Mouse (Mus musculus) ovary, postnatal 14 days (tissue): ENCODE measurements around the gene Cog4.
"Not testable (repeated sequence)": the region's sequence is repeated elsewhere in the genome, so short reads cannot be mapped to it uniquely, and the experiment has no call there.

Source experiments
- DNase-seq: peaks from one replicate; pipeline ENCODE4 v3.0.0; 2022; ENCODE audit warnings: low spot score

The Cog4 gene

DNA sequence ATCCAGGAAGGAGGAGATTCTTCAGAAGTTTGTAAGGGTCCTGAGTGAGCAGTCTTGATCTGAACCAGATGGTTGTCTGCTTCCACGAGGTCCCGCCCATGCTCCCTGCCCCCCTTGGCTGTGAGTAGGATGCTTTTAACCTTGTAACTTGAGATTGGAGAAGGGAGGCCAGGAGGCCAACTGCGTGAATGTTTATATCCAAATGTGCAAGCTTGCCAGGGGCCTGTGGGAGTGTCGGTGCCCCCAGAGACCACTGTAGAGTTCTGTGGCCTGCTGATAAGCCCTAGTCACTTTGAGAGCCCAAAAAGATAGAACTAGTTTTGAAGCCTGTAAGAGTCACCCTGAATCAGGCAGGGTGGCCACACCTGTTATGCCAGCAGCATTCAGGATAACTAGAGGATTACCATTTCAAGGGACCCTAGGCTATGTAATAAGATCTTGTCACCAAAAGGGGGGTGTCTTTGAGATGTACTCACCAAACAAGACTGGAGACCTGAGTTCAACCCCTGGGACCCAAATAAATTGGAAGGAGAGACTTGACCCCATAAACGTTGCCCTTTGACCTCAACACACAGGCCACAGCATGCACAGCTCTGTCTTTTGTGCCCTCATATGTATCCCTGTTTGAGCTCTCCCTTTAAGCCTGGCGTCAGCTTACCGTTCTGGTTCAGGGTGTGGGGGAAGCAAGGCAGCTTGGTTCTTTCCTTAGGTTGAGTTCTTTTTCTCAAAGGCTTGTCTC, 75.3 kb downstream of the Cog4 start:
- no peak for DNase-seq

DNA sequence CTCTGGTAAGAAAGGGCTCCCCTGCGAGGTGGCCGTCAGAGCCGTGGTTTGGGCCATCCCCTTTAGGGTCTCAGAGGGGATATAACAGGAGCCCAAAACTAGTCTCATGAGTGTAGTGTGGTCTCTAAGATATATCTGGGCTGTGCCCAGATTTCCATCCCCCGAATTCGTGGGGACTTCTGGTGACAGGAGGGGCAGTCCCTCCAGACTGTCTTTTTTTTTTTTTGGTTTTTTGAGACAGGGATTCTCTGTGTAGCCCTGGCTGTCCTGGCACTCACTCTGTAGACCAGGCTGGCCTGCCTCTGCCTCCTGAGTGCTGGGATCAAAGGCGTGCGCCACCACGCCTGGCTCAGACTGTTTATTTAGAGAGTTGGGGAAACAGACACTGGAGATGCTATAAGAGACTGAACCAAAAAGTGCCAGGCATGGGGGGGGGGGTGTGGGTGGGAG, 79.3 kb downstream of the Cog4 start:
- no peak for DNase-seq

DNA sequence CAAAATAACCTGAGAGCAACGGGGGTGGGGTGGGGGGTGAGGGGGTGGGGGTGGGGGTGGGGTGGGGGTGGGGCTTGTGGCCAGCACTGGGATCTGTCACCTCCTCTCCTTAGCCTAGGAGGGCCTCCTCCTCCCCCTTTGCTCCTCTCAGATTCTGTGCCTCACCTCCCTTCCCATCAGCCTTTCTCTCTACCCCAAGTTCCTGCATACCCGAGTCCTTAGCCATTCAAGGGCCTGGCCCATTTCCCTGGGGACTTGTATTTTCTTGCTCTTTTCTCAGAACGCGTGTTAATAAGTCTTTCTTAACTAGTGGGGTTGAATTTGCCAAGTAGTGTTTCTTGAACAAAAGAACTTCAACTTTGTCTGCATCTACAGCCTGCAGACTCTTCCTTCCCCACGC, 80.3 kb downstream of the Cog4 start:
- DNase-seq, result no peak

DNA sequence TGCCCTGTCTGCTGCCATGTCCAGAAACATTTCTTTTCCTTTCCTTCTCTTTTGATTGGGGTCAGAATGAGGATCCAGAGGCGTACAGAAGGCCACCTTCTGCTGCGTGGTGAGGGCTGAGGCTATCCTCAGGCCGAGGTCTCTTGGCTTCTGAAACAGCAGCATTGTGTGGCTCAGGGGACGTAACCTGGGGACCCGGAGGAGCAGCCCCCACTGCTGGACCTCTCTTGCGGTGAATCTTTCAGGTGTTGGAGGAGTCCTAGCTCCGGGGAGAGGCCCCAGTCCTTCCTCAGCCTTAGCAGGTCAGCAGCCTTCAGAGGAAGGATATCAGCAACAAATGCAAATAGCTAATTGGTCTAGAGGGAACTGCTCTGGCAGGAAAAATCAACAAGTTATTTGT, 82.0 kb downstream of the Cog4 start:
- no peak for DNase-seq

DNA sequence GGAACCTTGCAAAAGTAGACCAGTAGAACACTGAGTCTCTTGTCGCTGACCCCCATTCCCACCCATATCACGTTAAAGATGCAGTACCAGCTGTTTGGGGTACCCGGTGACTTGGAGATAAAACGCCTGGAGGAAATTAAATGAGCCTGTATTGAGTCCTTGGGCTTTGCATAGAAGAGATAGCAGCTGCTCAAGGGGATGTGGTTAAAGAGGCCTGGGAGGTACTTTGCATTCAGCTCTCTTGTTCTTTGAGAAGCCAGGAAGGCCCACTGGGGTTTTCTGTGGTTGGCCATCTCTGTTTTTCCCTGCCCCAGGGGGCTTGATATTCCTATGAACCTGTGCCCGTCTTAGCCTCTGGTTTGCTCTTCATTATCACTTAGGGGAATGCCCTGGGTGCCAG, 82.7 kb downstream of the Cog4 start:
- no peak for DNase-seq

DNA sequence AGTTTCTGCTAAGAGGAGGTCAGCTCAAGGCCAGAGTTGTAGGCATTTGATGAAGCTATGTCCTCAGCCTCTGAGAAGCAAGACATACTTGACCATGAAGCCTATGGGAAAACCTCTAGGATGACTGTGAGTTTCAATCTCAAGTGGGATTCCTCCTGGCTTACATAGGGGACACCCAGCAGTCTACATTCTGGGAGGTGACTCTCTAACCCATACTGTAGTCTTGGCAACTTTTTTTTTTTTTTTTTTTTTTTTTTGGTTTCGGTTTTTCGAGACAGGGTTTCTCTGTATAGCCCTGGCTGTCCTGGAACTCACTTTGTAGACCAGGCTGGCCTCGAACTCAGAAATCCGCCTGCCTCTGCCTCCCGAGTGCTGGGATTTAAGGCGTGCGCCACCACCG, 83.3 kb downstream of the Cog4 start:
- not testable (repeated sequence) for DNase-seq

DNA sequence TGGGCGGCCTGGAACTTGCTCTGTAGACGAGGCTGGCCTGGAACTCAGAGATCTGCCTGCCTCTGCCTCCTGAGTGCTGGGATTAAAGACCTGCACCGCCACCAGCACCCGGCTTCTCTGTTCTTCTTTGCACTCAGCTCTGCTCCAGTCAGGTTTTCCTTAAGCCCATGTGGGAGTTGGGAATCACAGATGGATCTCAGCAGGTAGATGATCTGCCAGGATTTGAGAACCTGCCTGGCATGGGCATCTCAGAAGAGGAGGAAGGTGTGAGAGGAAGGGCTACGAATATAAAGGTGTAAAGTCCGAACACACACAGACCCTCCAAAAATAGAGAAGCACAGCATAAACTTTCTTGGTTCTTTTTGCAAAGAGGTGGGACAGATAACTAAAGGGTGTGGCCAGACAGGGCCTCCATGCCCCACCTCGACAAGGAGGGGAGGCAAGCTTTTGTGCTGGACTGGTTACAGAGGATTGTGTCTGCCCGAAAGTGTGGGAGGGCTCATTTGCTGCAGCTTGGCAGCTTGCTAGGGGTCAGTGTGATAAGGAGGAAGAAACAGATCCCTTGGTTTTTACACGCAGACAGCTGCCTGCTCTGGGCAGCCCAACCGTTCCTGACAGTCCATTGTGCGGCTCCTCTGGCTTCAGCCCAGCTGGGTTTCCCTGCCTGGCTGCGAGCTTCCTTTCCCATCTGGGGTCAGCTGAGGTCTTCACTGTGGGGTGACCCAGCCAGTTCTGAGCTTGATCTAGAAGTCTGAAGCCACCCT, 85.0 kb downstream of the Cog4 start:
- DNase-seq, result peak; percentile 63
